Mouse (Mus musculus): ENCODE data around the gene Rasa4. TPM values are rescaled to one million over a fixed set of nuclear protein-coding genes. Genes with fewer than 3 reads are reported as not detected.
"Not testable (repeated sequence)": the region's sequence is repeated elsewhere in the genome, so short reads cannot be mapped to it uniquely, and the experiment has no call there.

The Rasa4 gene
- polyA plus RNA-seq, 1 experiment = 9.1 TPM

GRCm38 (mm10) chr5:136052861-136053655 lies 30.7 kb upstream of the Rasa4 start:
- H3K4me1 ChIP-seq (ENCODE audit: control insufficient read depth, insufficient read depth, low read length) = peaks cover 3% of the 10 kb centered on the region; the same call in 1 of the 2 replicates
- no peak overlapping the region for H3K27ac ChIP-seq (ENCODE audit: insufficient read depth, low read depth, low read length)
- no peak for TF ChIP-seq POLR2A (IDR thresholded peaks at IDR 0.05; ENCODE audit: low read depth, low read length)
- no peak for TF ChIP-seq CTCF (conservative IDR thresholded peaks at IDR 0.05; ENCODE audit: insufficient read depth, insufficient read length, low read depth, low read length)
- DNase-seq = peak; percentile 77
- H3K36me3 ChIP-seq (ENCODE audit: control insufficient read depth, insufficient read depth, low read length) = no peaks in the 10 kb centered on the region
- WGBS = 68% methylated on average over 8 of the region's 8 CpGs
- H3K27me3 ChIP-seq (replicated peaks; ENCODE audit: control insufficient read depth, insufficient read depth, low read length) = no peaks in the 10 kb centered on the region
- H3K4me3 ChIP-seq (ENCODE audit: insufficient read depth, low read depth, low read length) = no peak overlapping the region

- Histone ChIP-seq H3K27me3 (replicated peaks; ENCODE audit: control insufficient read depth, insufficient read depth, low read length) (no peaks in the 10 kb centered on the region), H3K36me3 (ENCODE audit: control insufficient read depth, insufficient read depth, low read length) (no peaks in the 10 kb centered on the region), H3K4me3 (ENCODE audit: insufficient read depth, low read depth, low read length) (no peak within 1 kb of the TSS), H3K27ac (ENCODE audit: insufficient read depth, low read depth, low read length) (no peak within 1 kb of the TSS), H3K4me1 (ENCODE audit: control insufficient read depth, insufficient read depth, low read length) (peaks cover 3% of the 10 kb centered on the region; the same call in 1 of the 2 replicates)
- TF ChIP-seq POLR2A (IDR thresholded peaks at IDR 0.05; ENCODE audit: low read depth, low read length) (no peak), CTCF (conservative IDR thresholded peaks at IDR 0.05; ENCODE audit: insufficient read depth, insufficient read length, low read depth, low read length) (no peak)
- DNase-seq = no peak
- 87% methylated on average over 11 of the region's 11 CpGs for WGBS
Measured at GRCm38 (mm10) chr5:136054301-136055077, 29.2 kb upstream of the Rasa4 start, which contains the start of gene Upk3bl. Upk3bl (plus strand) TSS chr5:136054492.

- Histone ChIP-seq H3K4me3 (ENCODE audit: insufficient read depth, low read depth, low read length) (no peak overlapping the region), H3K4me1 (ENCODE audit: control insufficient read depth, insufficient read depth, low read length) (peaks cover 3% of the 10 kb centered on the region; the same call in 1 of the 2 replicates), H3K36me3 (ENCODE audit: control insufficient read depth, insufficient read depth, low read length) (no peaks in the 10 kb centered on the region), H3K27ac (ENCODE audit: insufficient read depth, low read depth, low read length) (no peak overlapping the region), H3K27me3 (replicated peaks; ENCODE audit: control insufficient read depth, insufficient read depth, low read length) (no peaks in the 10 kb centered on the region)
- TF ChIP-seq CTCF (conservative IDR thresholded peaks at IDR 0.05; ENCODE audit: insufficient read depth, insufficient read length, low read depth, low read length) (no peak), POLR2A (IDR thresholded peaks at IDR 0.05; ENCODE audit: low read depth, low read length) (no peak)
- 57% methylated on average over 4 of the region's 4 CpGs for WGBS
- no peak for DNase-seq
Measured at GRCm38 (mm10) chr5:136056062-136056461, 27.7 kb upstream of the Rasa4 start.

- TF ChIP-seq CTCF (conservative IDR thresholded peaks at IDR 0.05; ENCODE audit: insufficient read depth, insufficient read length, low read depth, low read length) (no peak), POLR2A (IDR thresholded peaks at IDR 0.05; ENCODE audit: low read depth, low read length) (no peak)
- WGBS = 34% methylated on average over 8 of the region's 8 CpGs
- no peak overlapping the region for H3K27ac ChIP-seq (ENCODE audit: insufficient read depth, low read depth, low read length)
- H3K4me1 ChIP-seq (ENCODE audit: control insufficient read depth, insufficient read depth, low read length) = no peaks in the 10 kb centered on the region
- no peak overlapping the region for H3K4me3 ChIP-seq (ENCODE audit: insufficient read depth, low read depth, low read length)
- no peak for DNase-seq
- H3K36me3 ChIP-seq (ENCODE audit: control insufficient read depth, insufficient read depth, low read length) = no peaks in the 10 kb centered on the region
- no peaks in the 10 kb centered on the region for H3K27me3 ChIP-seq (replicated peaks; ENCODE audit: control insufficient read depth, insufficient read depth, low read length)
Measured at GRCm38 (mm10) chr5:136057085-136057484, 26.6 kb upstream of the Rasa4 start.

GRCm38 (mm10) chr5:136061567-136061966 lies 22.1 kb upstream of the Rasa4 start:
- DNase-seq = peak; percentile 81
- Histone ChIP-seq H3K36me3 (ENCODE audit: control insufficient read depth, insufficient read depth, low read length) (no peaks in the 10 kb centered on the region), H3K4me3 (ENCODE audit: insufficient read depth, low read depth, low read length) (no peak overlapping the region), H3K27ac (ENCODE audit: insufficient read depth, low read depth, low read length) (no peak overlapping the region), H3K27me3 (replicated peaks; ENCODE audit: control insufficient read depth, insufficient read depth, low read length) (no peaks in the 10 kb centered on the region), H3K4me1 (ENCODE audit: control insufficient read depth, insufficient read depth, low read length) (no peaks in the 10 kb centered on the region)
- WGBS = 10% methylated on average over 12 of the region's 12 CpGs
- TF ChIP-seq POLR2A (IDR thresholded peaks at IDR 0.05; ENCODE audit: low read depth, low read length) (no peak), CTCF (conservative IDR thresholded peaks at IDR 0.05; ENCODE audit: insufficient read depth, insufficient read length, low read depth, low read length) (peak; percentile 86)

- Histone ChIP-seq H3K27ac (ENCODE audit: insufficient read depth, low read depth, low read length) (no peak overlapping the region), H3K36me3 (ENCODE audit: control insufficient read depth, insufficient read depth, low read length) (no peaks in the 10 kb centered on the region), H3K4me1 (ENCODE audit: control insufficient read depth, insufficient read depth, low read length) (no peaks in the 10 kb centered on the region), H3K27me3 (replicated peaks; ENCODE audit: control insufficient read depth, insufficient read depth, low read length) (no peaks in the 10 kb centered on the region), H3K4me3 (ENCODE audit: insufficient read depth, low read depth, low read length) (no peak overlapping the region)
- WGBS = 88% methylated on average over 10 of the region's 10 CpGs
- no peak for DNase-seq
- TF ChIP-seq CTCF (conservative IDR thresholded peaks at IDR 0.05; ENCODE audit: insufficient read depth, insufficient read length, low read depth, low read length) = no peak
- no peak for TF ChIP-seq POLR2A (IDR thresholded peaks at IDR 0.05; ENCODE audit: low read depth, low read length)
Measured at GRCm38 (mm10) chr5:136063920-136064319, 19.8 kb upstream of the Rasa4 start.

GRCm38 (mm10) chr5:136066404-136067148 lies 17.1 kb upstream of the Rasa4 start:
- WGBS = 56% methylated on average over 11 of the region's 11 CpGs
- H3K27me3 ChIP-seq (replicated peaks; ENCODE audit: control insufficient read depth, insufficient read depth, low read length); H3K4me3 ChIP-seq (ENCODE audit: insufficient read depth, low read depth, low read length); DNase-seq; H3K4me1 ChIP-seq (ENCODE audit: control insufficient read depth, insufficient read depth, low read length); H3K27ac ChIP-seq (ENCODE audit: insufficient read depth, low read depth, low read length); H3K36me3 ChIP-seq (ENCODE audit: control insufficient read depth, insufficient read depth, low read length): not testable (repeated sequence)
